Mouse (Mus musculus): ENCODE results near the gene Pef1. TPM values are rescaled to one million over a fixed set of nuclear protein-coding genes. Genes with fewer than 3 reads are reported as not detected.

Gene Pef1
- total and polyA plus RNA-seq, 2 experiments, result 23.1 to 79.8 TPM

DNA sequence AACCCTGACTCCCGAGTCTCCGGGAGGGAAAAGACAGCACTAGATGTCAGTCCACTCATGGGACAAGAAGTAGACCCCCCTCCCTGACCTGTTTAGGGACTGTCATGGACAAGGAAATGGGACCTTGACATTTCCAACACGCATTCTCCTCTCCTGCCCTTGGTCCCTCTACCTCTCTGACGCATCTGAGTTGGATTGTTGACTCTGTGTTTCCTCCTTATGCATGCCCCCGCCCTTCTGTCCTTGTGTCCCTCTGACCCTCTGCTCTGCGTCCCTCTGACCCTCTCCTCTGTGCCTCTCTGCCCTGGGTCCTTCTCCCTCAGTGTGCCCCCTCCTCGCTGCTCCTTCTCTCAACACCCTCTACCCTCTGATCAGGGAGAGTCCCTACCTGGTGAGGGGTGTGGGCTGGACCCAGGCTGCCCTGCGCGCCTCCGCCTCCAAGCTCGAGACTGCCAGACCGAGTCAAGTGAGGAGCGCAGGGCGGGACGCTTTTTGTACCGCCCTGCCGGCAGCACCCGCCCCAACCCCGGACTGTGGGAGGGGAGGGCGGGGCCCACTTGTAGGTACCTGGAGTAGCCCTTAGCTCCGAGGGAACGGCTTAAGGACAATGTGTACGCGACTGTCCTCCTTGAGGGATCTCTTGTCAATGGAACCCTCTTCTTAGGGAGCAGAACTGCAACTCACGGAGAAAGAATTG lies 72.1 kb downstream of the Pef1 start:
- TF ChIP-seq POLR2A (IDR thresholded peaks at IDR 0.05; ENCODE audit: extremely low read depth, insufficient read depth, low read length) (peak; percentile 65; the same call in 1 of the 2 replicates), CTCF (IDR thresholded peaks at IDR 0.05; ENCODE audit: low read depth, low read length) (no peak)
- peak overlapping the region; percentile 79 for H3K4me3 ChIP-seq (ENCODE audit: insufficient read depth, low read depth, low read length)
- no peaks in the 10 kb centered on the region for H3K36me3 ChIP-seq (ENCODE audit: control insufficient read depth, insufficient read depth, low read length)
- peaks cover 6% of the 10 kb centered on the region for H3K4me1 ChIP-seq (ENCODE audit: control insufficient read depth, insufficient read depth, low read length)
- peak overlapping the region; percentile 69 for H3K27ac ChIP-seq (replicated peaks; ENCODE audit: insufficient read depth, low read depth, low read length)
- no peak for DNase-seq (ENCODE audit: extremely low read depth, low read depth, low spot score)
- peak overlapping the region; percentile 75 for H3K9ac ChIP-seq (ENCODE audit: low read depth, low read length)
- WGBS, result 4% methylated on average over 25 of the region's 25 CpGs
- no peaks in the 10 kb centered on the region for H3K79me2 ChIP-seq (ENCODE audit: control insufficient read depth, insufficient read depth, low read length)
- no peaks in the 10 kb centered on the region for H3K27me3 ChIP-seq (ENCODE audit: control insufficient read depth, insufficient read depth, low read length)

GRCm38 (mm10) chr4:130175072-130175711 lies 72.8 kb downstream of the Pef1 start, which contains the start of gene Tinagl1:
Gene Tinagl1 (minus strand): TSS chr4:130175122.
- H3K9ac ChIP-seq (ENCODE audit: low read depth, low read length), result peak within 1 kb of the TSS; percentile 75
- no peak for DNase-seq (ENCODE audit: extremely low read depth, low read depth, low spot score)
- TF ChIP-seq CTCF (IDR thresholded peaks at IDR 0.05; ENCODE audit: low read depth, low read length) (no peak), POLR2A (IDR thresholded peaks at IDR 0.05; ENCODE audit: extremely low read depth, insufficient read depth, low read length) (no peak)
- peaks cover 6% of the 10 kb centered on the region for H3K4me1 ChIP-seq (ENCODE audit: control insufficient read depth, insufficient read depth, low read length)
- H3K36me3 ChIP-seq (ENCODE audit: control insufficient read depth, insufficient read depth, low read length), result no peaks in the 10 kb centered on the region
- 13% methylated on average over 14 of the region's 14 CpGs for WGBS
- H3K4me3 ChIP-seq (ENCODE audit: insufficient read depth, low read depth, low read length), result peak within 1 kb of the TSS; percentile 79
- no peaks in the 10 kb centered on the region for H3K27me3 ChIP-seq (ENCODE audit: control insufficient read depth, insufficient read depth, low read length)
- peak within 1 kb of the TSS; percentile 69 for H3K27ac ChIP-seq (replicated peaks; ENCODE audit: insufficient read depth, low read depth, low read length)
- no peaks in the 10 kb centered on the region for H3K79me2 ChIP-seq (ENCODE audit: control insufficient read depth, insufficient read depth, low read length)

DNA sequence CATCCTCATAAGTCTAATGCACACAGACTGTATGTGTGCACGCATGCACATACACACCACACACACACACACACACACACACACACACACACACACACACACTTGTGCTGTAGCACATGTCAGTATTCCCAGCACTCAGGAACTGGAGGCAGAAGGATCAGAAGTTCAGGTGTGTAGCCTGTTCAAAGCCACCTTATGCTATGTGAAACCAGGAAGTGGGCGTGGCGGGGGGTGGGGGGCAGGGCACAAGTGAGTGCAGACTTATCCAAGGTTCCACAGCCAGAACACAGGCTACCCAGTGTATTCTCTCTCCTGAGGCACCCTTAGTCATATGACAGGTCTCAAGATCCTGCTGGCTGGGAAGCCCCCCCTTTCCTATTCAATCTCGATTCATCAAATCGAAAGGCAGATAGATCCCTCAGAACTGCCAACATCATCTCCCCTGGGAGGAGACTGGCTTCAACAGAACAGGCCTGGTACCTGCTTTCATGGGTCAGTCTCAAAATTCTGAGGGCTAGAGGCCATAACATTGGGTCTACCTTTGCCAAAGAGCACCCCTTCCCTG lies 73.9 kb downstream of the Pef1 start:
- H3K9ac ChIP-seq (ENCODE audit: low read depth, low read length), result no peak overlapping the region
- no peak for DNase-seq (ENCODE audit: extremely low read depth, low read depth, low spot score)
- TF ChIP-seq POLR2A (IDR thresholded peaks at IDR 0.05; ENCODE audit: extremely low read depth, insufficient read depth, low read length) (no peak), CTCF (IDR thresholded peaks at IDR 0.05; ENCODE audit: low read depth, low read length) (no peak)
- no peaks in the 10 kb centered on the region for H3K36me3 ChIP-seq (ENCODE audit: control insufficient read depth, insufficient read depth, low read length)
- H3K27ac ChIP-seq (replicated peaks; ENCODE audit: insufficient read depth, low read depth, low read length), result no peak overlapping the region
- 69% methylated on average over 5 of the region's 5 CpGs for WGBS
- H3K79me2 ChIP-seq (ENCODE audit: control insufficient read depth, insufficient read depth, low read length), result no peaks in the 10 kb centered on the region
- no peaks in the 10 kb centered on the region for H3K27me3 ChIP-seq (ENCODE audit: control insufficient read depth, insufficient read depth, low read length)
- H3K4me3 ChIP-seq (ENCODE audit: insufficient read depth, low read depth, low read length), result no peak overlapping the region
- peaks cover 6% of the 10 kb centered on the region for H3K4me1 ChIP-seq (ENCODE audit: control insufficient read depth, insufficient read depth, low read length)

DNA sequence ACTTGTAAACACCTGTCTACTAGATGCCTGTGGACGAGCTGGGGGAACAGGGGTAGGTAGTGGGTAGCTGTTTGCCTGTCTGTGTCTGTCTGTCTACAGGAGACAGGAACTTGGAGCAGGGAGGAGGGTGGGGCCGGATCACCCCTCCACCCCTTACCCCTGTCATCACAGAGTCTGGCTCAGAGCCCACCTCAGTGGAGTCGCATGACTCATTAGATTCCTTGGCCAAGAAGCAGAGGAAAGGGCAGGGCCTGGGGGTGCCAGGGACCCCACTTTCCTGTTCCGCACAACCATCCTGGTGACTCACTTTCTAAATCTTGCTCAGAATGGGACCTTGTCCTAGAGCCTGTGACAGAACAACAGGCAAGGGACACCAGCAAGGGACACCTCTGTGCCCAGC lies 74.7 kb downstream of the Pef1 start:
- H3K4me3 ChIP-seq (ENCODE audit: insufficient read depth, low read depth, low read length), result no peak overlapping the region
- H3K36me3 ChIP-seq (ENCODE audit: control insufficient read depth, insufficient read depth, low read length), result no peaks in the 10 kb centered on the region
- H3K4me1 ChIP-seq (ENCODE audit: control insufficient read depth, insufficient read depth, low read length), result peaks cover 3% of the 10 kb centered on the region
- H3K9ac ChIP-seq (ENCODE audit: low read depth, low read length), result no peak overlapping the region
- H3K79me2 ChIP-seq (ENCODE audit: control insufficient read depth, insufficient read depth, low read length), result no peaks in the 10 kb centered on the region
- H3K27me3 ChIP-seq (ENCODE audit: control insufficient read depth, insufficient read depth, low read length), result no peaks in the 10 kb centered on the region
- peak overlapping the region; percentile 48 for H3K27ac ChIP-seq (replicated peaks; ENCODE audit: insufficient read depth, low read depth, low read length)
- no peak for DNase-seq (ENCODE audit: extremely low read depth, low read depth, low spot score)
- no peak for TF ChIP-seq CTCF (IDR thresholded peaks at IDR 0.05; ENCODE audit: low read depth, low read length)
- no peak for TF ChIP-seq POLR2A (IDR thresholded peaks at IDR 0.05; ENCODE audit: extremely low read depth, insufficient read depth, low read length)
- 69% methylated on average over 4 of the region's 4 CpGs for WGBS

- no peaks in the 10 kb centered on the region for H3K27me3 ChIP-seq (ENCODE audit: control insufficient read depth, insufficient read depth, low read length)
- H3K4me3 ChIP-seq (ENCODE audit: insufficient read depth, low read depth, low read length), result no peak overlapping the region
- H3K36me3 ChIP-seq (ENCODE audit: control insufficient read depth, insufficient read depth, low read length), result no peaks in the 10 kb centered on the region
- H3K27ac ChIP-seq (replicated peaks; ENCODE audit: insufficient read depth, low read depth, low read length), result peak overlapping the region; percentile 48
- H3K79me2 ChIP-seq (ENCODE audit: control insufficient read depth, insufficient read depth, low read length), result no peaks in the 10 kb centered on the region
- TF ChIP-seq POLR2A (IDR thresholded peaks at IDR 0.05; ENCODE audit: extremely low read depth, insufficient read depth, low read length), result no peak
- no peak overlapping the region for H3K9ac ChIP-seq (ENCODE audit: low read depth, low read length)
- peaks cover 5% of the 10 kb centered on the region for H3K4me1 ChIP-seq (ENCODE audit: control insufficient read depth, insufficient read depth, low read length)
- WGBS, result 51% methylated on average over 7 of the region's 7 CpGs
- no peak for DNase-seq (ENCODE audit: extremely low read depth, low read depth, low spot score)
Observed at GRCm38 (mm10) chr4:130177536-130177935, 75.2 kb downstream of the Pef1 start.

Other genes with a start within 250 kb of the Pef1 start
- not detected in 2 replicates for gene Spocd1, start 173.3 kb upstream of the Pef1 start, total RNA-seq (2014; rRNA removed)
- gene Spocd1, start 173.3 kb upstream of the Pef1 start, polyA plus RNA-seq (2012; rRNA removed), result not detected in 2 replicates
- 0.07 TPM in 1 of 2 replicates, not detected in the other for gene Adgrb2, start 117.7 kb upstream of the Pef1 start, total RNA-seq (2014; rRNA removed)
- 0.06 TPM in 1 of 2 replicates, not detected in the other for gene Adgrb2, start 117.7 kb upstream of the Pef1 start, polyA plus RNA-seq (2012; rRNA removed)
- 1.9 and 2.4 TPM in 2 replicates for gene Col16a1, start 54.7 kb upstream of the Pef1 start, total RNA-seq (2014; rRNA removed)
- gene Col16a1, start 54.7 kb upstream of the Pef1 start, polyA plus RNA-seq (2012; rRNA removed), result 1.9 and 2.0 TPM in 2 replicates
- gene Hcrtr1, start 36.8 kb downstream of the Pef1 start, total RNA-seq (2014; rRNA removed), result not detected in 2 replicates
- gene Hcrtr1, start 36.8 kb downstream of the Pef1 start, polyA plus RNA-seq (2012; rRNA removed), result 0.04 TPM in 1 of 2 replicates, not detected in the other
- gene Tinagl1, start 72.6 kb downstream of the Pef1 start, total RNA-seq (2014; rRNA removed), result 13.3 and 21.4 TPM in 2 replicates
- gene Tinagl1, start 72.6 kb downstream of the Pef1 start, polyA plus RNA-seq (2012; rRNA removed), result 30.5 and 35.3 TPM in 2 replicates
- not detected in 2 replicates for gene Gm853, start 119.8 kb downstream of the Pef1 start, total RNA-seq (2014; rRNA removed)
- gene Gm853, start 119.8 kb downstream of the Pef1 start, polyA plus RNA-seq (2012; rRNA removed), result not detected in 2 replicates
- gene Serinc2, start 176.6 kb downstream of the Pef1 start, total RNA-seq (2014; rRNA removed), result 0.87 and 1.1 TPM in 2 replicates
- gene Serinc2, start 176.6 kb downstream of the Pef1 start, polyA plus RNA-seq (2012; rRNA removed), result 20.9 and 22.5 TPM in 2 replicates
- gene Fabp3, start 206.0 kb downstream of the Pef1 start, total RNA-seq (2014; rRNA removed), result 0.34 and 4.2 TPM in 2 replicates
- gene Fabp3, start 206.0 kb downstream of the Pef1 start, polyA plus RNA-seq (2012; rRNA removed), result 0.19 TPM in 1 of 2 replicates, not detected in the other
- not detected in 2 replicates for gene Gm10570, start 206.1 kb downstream of the Pef1 start, total RNA-seq (2014; rRNA removed)
- gene Gm10570, start 206.1 kb downstream of the Pef1 start, polyA plus RNA-seq (2012; rRNA removed), result not detected in 2 replicates

All from liver, adult 2 months (tissue).